Mouse (Mus musculus) cerebellum, postnatal 10 days (tissue): ENCODE measurements around the gene Hoxa6.

ENCODE experiments used
- DNase-seq, 2 experiments: peaks; one replicate each; pipeline ENCODE4 v3.0.0; 2021; ENCODE audit warnings: mixed read lengths in 2 of 2

Gene Hoxa6

DNA sequence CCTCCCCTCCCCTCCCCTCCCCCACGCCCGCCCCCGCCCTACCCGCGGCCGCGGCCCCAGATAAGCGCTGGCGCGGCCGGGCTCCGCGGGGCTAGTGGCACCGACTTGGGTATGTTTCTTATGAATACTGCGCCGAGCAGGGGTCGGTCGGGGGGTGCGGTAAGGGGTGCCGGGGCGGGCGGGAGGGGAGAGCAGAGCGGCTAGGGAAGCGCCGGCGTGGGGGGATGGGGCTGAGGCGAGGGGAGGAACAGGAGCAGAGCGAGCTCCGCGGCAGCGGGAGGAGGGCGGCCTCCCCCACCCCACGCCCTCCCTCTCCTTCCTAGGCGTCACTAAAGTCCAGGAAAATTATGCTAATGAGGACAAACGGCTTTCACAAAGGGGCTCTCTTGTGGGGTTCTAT is 32.7 kb downstream of the Hoxa6 start:
- peak in 1 of 2 experiments; percentile 43 for DNase-seq

DNA sequence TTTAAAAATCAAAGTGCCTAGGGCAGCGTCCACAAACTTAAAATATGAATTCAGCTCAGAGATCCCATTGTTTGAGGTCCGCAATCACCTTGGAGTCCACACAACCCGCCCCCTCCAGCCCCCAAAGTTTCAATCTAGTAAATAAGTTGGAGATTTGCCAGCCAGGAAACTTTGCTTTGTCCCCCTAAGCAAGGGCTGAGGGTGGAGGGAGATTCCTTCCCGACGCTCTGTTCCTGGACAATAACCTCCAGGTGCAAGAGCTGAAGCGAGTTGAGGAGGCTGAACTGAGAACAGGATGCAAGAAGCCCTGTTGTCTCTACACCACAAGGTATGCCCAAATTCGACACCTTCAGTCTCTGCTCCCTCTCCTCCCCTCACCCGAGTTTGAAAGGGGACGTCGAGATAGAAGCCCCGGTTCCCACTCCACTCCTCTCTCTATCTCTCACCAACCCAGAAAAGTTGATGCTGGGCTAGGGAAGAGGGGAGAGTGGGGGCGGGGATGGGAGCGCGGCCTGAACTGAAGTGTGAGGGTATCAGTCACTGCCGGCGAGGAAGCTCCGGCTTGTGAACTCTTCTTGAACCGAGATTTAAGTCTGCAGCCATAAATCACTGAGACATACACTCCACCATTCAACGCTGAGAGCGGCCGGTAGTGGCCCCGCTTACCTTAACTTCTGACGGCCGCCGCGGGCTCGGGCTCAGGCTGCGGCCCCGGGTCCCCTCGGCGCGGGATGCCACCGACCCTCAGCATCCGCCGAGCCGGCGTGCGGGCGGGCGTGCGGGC is 33.4 kb downstream of the Hoxa6 start:
- peak in 1 of 2 experiments; percentile 34 for DNase-seq

DNA sequence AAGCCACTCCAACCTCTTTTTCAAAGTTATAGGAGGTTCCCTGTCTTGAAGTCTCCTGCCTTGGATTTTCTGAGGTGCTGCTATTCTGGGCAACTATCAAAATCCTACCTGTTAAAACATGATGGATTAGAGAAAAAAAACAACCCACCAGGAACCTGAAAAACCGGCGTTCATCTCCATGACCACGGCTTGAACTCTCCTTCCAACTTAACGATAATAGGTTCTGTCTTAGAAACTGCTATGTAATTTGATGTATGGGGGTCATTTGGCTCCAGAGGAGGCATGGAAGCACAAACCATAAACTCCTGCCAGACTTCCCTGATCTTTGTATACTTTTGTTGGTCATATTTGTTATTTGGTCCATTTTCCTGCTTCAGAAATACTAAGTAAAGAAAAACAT is 34.9 kb downstream of the Hoxa6 start:
- no peak for DNase-seq

DNA sequence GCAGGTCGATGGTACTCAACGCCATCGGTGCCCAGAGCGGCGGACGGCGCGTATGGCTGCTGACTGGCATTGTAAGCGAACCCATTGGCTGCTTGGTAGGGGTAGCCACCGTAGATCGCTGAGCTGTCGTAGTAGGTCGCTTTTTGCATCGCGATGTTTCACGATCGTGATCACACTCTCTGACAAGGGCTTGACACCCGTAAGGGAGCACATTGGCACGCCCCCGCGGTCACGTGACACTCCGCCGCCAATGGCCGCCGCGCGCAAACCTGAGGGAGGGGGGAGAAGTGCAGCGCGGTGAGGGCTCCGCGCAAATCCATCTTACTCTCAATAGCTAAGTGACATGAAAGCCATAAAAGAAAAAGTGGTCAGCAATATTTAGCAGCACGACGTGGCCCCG is 36.0 kb downstream of the Hoxa6 start:
- peak; percentile 60 to 76 for DNase-seq

DNA sequence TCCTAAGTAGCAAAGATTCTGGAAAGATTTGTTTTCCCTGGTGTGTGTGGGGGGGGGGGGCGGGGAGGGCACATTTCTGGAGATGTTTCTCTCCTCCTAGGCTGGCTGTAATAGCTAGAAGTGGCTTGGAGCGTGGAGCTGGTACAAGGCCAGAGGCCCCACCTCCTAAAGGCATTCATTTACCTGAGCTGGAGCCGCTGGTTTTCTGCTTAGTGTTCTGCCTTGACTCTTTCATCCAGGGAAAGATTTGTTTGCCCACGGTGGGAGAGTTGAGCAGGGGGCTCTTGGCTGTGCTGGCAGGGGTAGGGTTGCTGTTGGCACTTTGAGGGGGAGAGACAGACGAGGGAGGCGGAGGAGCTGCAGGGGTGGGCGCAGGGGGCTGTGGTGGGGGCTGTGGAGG is 36.6 kb downstream of the Hoxa6 start:
- DNase-seq: no peak

DNA sequence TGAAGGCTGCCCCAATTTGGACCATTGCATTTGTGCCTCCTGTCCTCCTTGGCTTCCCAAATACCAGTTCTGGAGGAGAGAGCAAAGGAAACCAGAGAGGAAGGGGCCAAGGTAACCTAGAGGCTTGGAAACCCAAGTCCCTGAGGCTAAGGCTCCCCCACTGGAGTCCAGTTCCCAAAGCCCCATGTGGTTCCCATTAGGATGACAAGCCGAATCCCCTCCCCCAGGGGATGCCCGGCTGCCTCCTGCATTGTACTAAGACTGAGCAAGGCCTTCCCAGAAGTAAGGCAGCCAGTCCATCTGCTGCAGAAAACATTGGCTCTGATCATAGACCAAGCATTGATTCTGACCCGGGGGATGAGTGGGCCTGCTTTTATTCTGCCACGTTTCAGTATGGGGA is 37.2 kb downstream of the Hoxa6 start:
- no peak for DNase-seq

DNA sequence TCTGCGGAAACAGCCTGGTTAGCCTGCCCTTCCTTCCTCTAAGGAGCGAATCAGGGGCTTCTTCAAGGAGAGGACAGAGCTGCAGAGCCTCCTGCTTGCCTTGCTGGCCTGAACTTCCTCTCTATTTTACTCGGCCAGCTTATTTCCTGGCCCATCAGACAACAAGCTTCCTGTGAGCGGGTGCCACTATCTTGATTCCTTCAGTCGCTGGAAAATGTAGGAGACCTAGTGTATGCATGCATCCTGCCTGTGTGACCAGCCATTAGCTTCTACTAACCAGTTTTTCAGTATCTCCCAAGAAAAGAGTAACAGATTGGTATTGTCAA is 37.7 kb downstream of the Hoxa6 start:
- no peak for DNase-seq

DNA sequence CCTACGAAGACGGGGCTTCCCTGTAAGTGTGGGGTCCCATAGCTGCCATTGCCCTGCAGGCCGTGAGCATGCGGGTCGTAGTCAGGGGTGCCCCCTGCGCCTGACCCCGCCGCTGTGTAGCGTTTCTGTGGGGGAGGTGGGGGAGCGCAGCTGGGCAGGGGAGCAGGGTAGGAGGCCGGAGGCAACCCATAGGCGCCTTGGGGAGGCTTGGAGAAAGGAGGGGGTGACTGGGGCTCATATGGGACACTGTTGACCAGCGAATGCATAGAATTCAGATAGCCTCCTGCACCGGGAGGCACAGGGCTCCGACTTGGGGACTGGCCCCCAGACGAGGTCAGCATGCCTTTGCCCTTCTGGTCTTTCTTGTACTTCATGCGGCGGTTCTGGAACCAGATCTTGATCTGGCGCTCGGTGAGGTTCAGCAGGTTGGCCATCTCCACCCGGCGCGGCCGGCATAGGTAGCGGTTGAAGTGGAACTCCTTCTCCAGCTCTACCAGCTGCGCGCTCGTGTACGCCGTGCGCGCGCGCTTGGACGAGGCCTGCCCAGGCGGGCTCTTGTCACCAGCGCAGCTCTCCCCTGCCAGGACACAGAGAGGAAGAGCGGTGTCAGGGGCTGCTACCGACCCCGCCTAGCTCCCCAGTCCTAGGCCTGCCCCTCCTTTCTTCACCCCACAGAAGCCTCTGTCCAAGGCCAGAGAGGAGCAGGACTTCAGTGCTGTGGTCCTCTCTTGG is 38.2 kb downstream of the Hoxa6 start:
- DNase-seq: no peak

DNA sequence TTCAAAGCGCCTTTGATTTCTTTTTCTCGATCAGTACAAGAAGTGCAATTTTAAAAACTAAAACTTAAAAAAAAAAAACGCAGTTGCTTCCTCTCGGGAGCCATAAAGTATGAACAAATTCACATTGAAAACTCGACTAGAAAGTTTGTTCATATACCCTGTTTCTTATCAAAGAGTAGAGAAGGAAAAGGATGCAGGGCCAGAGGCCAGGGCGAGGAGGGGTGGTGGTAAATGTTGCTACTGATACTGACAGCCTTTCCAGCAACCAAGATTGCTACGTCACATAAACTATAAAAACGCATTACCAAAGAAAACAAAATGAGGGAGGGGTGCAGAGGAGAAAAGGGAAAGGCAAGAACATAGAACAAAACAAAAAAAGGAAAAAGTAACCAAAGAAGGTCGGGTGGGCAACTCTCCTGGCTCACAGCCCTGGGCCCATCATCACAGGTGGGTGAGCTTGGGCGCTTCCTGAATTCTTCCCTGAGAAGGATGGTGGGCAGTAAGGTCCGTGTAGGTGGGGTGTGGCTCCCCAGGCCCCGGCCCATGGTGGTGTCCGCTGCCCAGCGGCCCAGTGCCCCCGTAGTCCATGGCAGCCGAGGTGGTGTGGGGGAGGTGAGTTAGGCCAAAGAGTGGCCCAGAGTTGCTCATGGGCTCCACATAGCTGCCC is 38.9 kb downstream of the Hoxa6 start:
- no peak for DNase-seq

DNA sequence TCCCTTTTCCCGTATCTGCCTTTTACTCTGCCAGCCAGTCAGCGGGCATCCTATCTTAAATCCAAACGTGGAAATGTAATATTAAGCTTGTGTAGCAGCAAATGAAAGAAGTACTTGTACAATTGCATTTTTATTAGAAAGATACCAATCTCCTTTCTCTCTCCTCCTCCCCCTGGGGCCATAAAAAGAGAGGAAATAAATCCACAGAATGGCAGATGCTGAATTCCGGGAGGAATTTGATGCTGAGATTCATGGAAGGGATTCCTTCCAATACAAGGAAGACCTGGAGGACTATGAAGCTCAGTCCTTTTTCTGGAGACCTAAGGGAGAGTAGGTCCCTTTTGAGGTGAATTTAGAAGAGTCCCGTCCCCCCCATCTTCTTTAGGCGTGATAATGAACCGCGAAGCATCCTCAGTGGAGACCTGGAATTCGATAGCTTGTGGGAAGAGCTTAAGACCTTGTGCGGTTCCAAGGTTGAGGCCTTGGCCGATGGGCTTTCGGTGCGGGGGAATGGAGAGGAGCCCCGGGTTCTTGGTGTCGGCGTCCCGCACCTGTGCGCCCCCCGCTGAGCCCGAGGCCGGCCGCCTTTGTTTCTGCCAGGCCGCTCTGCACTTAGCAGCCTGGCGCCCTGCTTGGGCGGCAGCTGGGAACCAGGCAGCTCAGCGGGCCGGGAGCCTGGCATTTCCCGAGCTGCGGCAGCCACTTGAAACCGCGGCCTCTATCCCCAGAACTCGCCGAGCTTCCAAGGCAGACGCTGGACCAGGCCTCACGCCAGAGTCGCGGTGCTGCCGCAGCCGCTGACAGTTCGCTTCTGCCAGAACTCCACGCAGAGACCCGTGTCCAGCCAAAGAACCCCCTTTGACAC is 40.1 kb downstream of the Hoxa6 start:
- peak; percentile 55 to 65 for DNase-seq

DNA sequence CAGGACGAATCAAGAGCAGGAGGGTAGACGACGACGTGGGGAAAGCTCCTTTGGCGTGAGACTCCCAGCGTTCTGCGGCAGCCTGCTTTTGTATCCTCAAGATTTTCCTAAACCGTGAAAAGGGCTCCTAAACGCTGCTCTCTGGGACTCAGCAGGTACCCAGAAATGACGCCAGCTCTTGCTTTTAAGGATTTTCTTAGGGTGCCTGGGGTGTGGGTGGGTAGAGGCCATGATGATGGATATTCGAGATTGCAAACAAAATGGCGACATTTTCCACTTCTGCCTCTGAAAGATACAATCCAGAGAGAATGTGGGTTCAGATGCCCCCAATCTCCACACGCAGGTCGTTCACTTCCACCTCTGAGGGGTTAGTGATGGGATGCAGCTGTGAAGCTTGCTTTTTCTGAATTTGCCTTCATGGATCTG is 40.8 kb downstream of the Hoxa6 start:
- DNase-seq: no peak

DNA sequence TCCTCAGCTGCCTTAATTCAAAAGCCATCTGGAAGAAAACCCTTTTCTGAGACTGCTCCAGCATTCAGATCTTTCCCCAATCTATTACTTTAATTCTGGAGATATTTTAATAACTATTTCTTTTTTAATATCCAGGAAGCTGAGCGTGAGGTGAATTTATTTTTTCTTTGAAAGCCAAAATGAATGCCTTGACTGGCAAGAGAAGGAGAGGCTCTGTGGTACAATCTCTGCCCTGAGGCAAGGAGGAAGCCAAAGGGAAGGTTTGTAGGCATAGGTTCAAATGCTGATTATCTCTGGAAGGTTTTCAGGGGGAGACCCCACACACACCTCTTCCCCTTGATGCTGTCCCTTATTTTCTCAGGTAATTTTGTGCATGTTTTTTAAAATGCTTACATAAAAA is 41.3 kb downstream of the Hoxa6 start:
- no peak for DNase-seq

DNA sequence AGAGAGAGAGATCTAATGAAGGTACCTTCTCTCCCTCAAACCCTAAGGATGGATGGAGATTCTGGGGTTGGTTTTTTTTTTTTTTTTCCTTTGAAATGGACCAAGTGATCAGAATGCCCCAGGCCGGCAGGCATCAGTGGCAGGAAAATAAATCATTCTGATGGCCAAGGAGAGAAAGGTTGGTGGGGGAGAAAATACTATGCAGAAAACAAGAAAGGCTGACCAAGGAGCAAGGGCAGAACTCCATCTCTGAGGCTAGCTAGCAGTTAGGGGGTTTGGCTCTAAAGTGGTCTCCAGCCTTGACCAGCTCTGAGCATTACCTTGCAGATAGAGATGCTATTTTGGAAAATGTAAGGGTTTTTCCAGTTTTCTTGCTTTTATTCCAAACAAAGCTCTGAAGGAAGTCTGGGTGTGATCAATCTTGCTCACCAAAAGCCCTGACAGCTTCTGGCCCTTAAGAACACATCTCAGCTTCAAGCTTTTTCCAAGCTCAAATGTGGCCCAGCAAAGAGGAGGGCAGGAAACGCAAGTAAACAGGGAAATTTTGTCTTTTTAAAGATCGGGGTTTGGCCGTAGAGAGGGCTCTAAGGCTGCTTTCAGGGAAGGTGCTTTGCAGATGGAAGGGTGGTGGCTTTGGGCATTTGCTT is 42.0 kb downstream of the Hoxa6 start:
- no peak for DNase-seq

DNA sequence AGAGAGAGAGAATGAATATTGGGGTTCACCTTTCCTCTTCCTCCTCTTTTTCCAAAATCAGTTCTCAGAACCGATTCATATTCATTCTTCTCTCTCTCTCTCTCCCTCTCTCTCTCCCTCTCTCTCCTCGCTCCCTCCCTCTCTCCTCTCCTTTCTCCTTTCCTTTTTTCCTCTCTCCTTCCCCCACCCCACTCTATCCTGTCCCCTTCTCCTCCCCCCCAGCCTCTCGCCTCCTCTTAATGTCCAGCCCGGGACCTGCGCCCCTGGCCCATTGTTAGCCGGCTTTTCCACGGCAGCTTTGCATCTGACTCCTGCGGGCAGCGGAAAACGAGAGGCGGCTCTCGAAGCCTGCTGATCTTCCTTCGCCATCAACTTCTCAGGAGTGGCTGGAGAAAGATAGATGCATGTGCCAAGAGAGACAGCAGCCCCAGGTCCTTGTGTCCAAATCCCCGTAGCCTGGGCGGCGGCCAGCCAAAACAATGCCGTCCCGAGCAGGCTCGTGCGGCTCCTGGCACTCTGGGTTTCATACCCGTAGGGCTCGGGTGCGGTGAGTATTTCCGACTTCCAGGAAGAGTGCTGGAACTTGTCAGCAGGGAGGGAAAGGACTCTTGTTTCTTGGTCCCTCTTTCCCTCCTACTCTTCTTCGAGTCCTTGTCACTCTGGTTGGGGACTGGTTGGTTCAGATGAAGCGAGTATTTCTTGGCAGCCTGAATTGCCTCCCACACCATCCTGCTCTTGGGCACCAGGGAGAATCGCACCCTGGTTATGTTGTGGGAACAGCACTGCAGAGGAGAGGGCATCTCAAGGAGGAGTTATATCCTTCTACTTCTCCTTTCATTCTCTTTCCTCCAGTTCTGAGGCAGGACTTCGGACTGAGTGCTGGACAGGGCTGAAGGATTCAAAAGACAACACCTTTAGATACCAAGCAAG is 42.8 kb downstream of the Hoxa6 start:
- DNase-seq: peak in 1 of 2 experiments; percentile 31

DNA sequence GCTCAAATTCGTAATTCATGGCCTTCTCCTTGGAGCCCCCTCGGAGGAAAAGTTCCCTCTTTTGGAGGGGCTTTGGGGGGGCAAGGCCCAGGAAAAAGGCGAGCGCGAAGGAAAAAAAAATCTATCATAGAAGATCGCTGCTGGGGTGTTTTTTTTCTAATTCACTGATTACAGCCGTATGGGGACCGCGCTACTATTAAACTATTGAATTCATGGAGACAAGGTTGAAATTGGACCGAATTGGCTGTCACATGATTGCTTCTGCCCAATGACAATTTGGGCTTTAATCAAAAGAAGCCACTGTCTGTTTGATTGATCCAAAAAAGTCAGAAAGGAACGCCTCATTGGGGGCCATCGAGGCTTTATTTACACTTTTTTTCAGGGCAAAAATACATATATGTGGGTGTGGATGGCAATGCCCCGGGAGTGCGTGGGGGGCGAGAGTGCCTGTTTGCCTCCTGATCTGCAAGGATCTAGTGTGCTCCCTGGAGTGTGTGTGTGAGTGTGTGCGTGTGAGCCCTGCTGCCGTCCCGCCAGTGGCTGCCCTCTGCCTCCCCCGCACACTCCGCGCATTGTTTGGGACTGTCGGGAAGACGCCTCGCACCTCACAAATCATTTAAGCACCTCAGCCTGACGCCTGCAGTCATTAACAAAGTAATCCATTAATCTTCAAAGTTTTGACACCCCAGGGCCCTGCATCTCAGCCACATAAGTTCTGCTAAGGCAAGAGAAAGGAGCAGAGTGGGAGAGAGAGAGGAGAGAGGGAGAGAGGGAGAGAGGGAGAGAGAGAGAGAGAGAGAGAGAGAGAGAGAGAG is 43.7 kb downstream of the Hoxa6 start, which contains the start of gene Hoxa2:
Gene Hoxa2 (minus strand): TSS at position 206 of the 815 bp plus-strand sequence.
- DNase-seq: peak in 1 of 2 experiments; percentile 17

DNA sequence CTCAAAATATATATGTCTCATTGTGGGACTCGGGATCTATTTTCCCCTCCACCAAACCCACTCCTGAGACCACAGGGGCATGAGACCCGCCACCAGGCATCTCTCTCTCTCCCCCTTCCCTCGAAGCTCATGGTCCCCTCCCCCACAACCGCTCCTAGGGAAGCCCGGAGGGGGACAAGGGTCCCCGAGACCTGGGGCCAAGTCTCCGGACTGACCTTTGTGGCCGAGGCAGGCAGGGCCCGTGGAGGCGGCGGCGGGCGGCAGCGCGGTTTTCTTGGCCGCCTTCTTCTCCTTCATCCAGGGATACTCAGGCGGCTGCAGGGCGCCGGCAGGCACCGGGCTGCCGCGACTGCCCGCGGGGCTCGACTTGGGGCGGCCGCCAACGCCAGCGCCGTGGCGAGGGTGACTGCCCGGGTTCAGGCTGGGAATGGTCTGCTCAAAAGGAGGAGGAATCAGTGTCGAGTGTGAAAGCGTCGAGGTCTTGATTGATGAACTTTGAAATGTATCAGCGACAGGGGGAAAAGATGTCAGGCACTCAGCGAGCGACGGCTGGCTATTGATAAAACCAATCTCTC is 44.4 kb downstream of the Hoxa6 start:
- DNase-seq: peak; percentile 30 to 48

DNA sequence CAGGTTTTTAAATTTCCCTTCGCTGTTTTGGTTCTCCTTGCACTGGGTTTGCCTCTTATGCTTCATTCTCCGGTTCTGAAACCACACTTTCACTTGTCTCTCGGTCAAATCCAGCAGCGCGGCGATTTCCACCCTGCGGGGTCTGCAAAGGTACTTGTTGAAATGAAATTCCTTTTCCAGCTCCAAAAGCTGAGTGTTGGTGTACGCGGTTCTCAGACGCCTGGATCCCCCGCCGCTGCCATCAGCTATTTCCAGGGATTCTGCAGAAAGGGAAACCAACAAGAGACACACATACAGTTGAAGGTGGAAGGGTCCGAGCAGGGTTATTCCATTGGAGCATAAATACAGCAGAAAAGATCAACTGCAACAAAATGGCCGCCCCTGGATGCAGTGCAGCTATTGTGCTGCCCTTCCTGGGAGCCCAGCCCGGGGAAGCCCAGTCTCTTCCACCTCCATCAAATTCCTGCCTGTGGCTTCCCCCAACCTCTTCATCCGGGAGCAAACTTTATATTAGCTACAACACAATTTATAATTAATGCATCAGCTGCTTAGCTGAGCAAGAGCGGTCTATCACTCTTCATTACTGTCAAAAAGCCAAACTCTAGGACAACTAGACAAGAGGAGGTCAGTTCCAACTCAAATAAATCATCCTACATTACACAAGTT is 45.0 kb downstream of the Hoxa6 start:
- peak in 1 of 2 experiments; percentile 34 for DNase-seq

DNA sequence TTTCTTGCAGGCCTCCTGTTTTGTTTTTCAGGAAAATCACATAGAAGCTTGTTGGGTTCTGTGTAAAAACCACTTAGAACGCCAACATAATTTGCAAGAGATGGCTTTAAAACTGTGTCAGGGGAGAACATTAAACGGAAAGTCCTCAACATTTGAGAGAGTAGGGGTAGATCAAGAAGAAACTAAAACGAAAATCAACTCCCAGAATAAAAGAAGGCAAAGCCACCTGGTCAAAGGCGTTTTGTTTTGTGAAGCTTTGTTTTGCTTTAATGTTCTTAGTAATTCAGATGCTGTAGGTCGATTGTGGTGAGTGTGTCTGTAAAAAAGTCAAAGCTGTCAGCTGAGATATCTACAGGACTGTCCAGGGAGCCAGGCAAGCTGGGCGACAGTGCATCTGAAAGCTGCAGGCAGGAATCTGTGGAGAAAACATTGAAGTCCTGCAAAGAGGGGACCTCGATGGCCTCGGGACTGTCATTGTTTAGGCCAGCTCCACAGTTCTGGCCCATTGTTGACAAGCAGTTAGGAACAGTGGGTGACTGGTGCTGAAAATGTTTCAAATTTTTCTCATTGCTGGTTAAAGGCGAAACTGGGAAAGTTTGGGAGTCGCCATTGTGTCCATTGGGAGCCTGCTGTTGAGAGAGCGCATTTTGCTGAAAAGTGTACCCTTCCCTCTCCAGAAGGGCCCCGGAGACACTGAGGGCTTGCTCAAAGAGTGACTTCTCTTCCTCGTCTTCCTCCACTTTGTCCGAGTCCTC is 45.7 kb downstream of the Hoxa6 start:
- peak in 1 of 2 experiments; percentile 44 for DNase-seq

DNA sequence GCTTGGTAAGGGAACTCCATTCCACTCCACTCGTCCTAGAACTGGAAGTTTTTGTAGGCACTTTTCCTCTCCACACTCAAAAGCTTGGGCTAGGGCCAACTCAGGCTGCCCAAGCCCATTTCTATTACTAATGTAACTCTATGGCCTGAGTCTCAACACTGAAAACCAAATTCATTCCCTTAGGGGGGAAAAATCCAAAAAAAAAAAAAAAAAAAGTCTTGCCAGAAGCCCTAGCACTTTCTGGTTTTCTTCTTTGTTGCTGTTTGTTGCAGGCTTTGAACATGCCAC is 46.5 kb downstream of the Hoxa6 start:
- DNase-seq: no peak
